Mouse (Mus musculus) thymus, adult 2 months (tissue): ENCODE results near the gene Srp68. TPM values are rescaled to one million over a fixed set of nuclear protein-coding genes. Genes with fewer than 3 reads are reported as not detected.
"Not testable (repeated sequence)": the region's sequence is repeated elsewhere in the genome, so short reads cannot be mapped to it uniquely, and the experiment has no call there.

Experiments used
- DNase-seq: peaks from one replicate; pipeline ENCODE4 v3.0.0; 2021
- H3K27ac ChIP-seq: fragments of 200-500 bp; 2 replicates; pipeline ENCODE4 v1.5.1; 2012; ENCODE audit warnings: low read length, control low read depth; ENCODE audit not compliant: control insufficient read depth, insufficient read depth
- H3K27me3 ChIP-seq: fragments of 200-500 bp; 2 replicates; pipeline ENCODE4 v1.6.1; 2012; ENCODE audit warnings: mild to moderate bottlenecking, low read length, moderate library complexity, mixed read lengths; ENCODE audit not compliant: control insufficient read depth, insufficient read depth
- H3K36me3 ChIP-seq: fragments of 200-500 bp; 2 replicates; pipeline ENCODE4 v1.6.1; 2012; ENCODE audit warnings: mild to moderate bottlenecking, low read length, moderate library complexity; ENCODE audit not compliant: control insufficient read depth, insufficient read depth
- H3K4me1 ChIP-seq: fragments of 200-500 bp; replicated peaks from 2 replicates; pipeline ENCODE4 v1.6.1; 2012; ENCODE audit warnings: low read length; ENCODE audit not compliant: control insufficient read depth, insufficient read depth
- H3K4me3 ChIP-seq: fragments of 200-500 bp; 2 replicates; pipeline ENCODE4 v1.5.1; 2012; ENCODE audit warnings: mild to moderate bottlenecking, low read length, control low read depth, moderate library complexity; ENCODE audit not compliant: control insufficient read depth, insufficient read depth
- CTCF ChIP-seq: fragments of 200-500 bp; IDR thresholded peaks from 2 replicates; pipeline ENCODE4 v1.5.1; 2012; ENCODE audit warnings: mild to moderate bottlenecking, control low read depth, low read length, moderate library complexity, borderline replicate concordance; ENCODE audit not compliant: control insufficient read depth, poor library complexity, insufficient read depth; ENCODE audit errors: extremely low read depth
- POLR2A ChIP-seq: fragments of 200-500 bp; IDR thresholded peaks from 2 replicates; pipeline ENCODE4 v1.6.1; 2012; ENCODE audit warnings: mild to moderate bottlenecking, low read length, control low read depth, moderate library complexity; ENCODE audit not compliant: control insufficient read depth, poor library complexity, insufficient read depth; ENCODE audit errors: extremely low read depth
- WGBS: fragments of 180-500 bp; shearing (Covaris S2); methylation state at CpG from one replicate; pipeline ENCODE4 v1.1.7; 2018; 5-methylcytosine and 5-hydroxymethylcytosine counted together
- polyA plus RNA-seq: library from polyadenylated mRNA; depleted of rRNA; stranded (reverse); fragments of >200 nt; gene quantifications from 2 replicates; pipeline ENCODE4 v1.2.3, GENCODE M21; 2012

The Srp68 gene
- polyA plus RNA-seq, 1 experiment: 69.1 TPM

DNA sequence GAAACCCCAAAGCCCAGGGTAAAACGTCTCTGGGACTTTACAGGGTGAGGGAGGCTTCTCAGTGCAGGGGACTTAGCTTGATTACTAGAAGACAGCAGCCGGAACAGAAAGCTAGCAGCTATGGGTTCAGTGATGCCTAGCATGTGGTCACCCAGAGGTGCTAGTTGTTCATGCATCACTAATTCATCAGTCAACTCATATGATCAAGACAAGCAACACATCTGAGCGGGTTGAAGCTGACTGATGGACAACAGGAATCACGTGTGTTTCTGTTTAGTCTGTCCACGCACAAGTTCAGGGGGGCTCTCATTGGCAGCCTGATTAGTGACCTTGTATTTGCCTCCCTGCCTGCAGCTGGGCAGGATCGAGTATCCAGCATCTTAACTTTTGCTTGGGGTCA is 10.0 kb upstream of the Srp68 start:
- Histone ChIP-seq H3K27me3 (peaks cover 31% of the 10 kb centered on the region; the same call in 1 of the 2 replicates), H3K27ac (no peak overlapping the region), H3K4me3 (no peak overlapping the region), H3K36me3 (no peaks in the 10 kb centered on the region; the same call in 1 of the 2 replicates), H3K4me1 (no peaks in the 10 kb centered on the region; the same call in 1 of the 2 replicates)
- no peak for TF ChIP-seq POLR2A
- no peak for TF ChIP-seq CTCF
- 73% methylated on average over 6 of the region's 6 CpGs for WGBS
- DNase-seq: no peak

- no peaks in the 10 kb centered on the region for H3K36me3 ChIP-seq
- no peak for DNase-seq
- no peak overlapping the region for H3K27ac ChIP-seq
- 12% methylated on average over 48 of the region's 48 CpGs for WGBS
- no peaks in the 10 kb centered on the region; the same call in 1 of the 2 replicates for H3K4me1 ChIP-seq
- peaks cover 31% of the 10 kb centered on the region; the same call in 1 of the 2 replicates for H3K27me3 ChIP-seq
- H3K4me3 ChIP-seq: no peak overlapping the region
- TF ChIP-seq CTCF: no peak
- no peak for TF ChIP-seq POLR2A
Observed at GRCm38 (mm10) chr11:116282912-116283521, 9.0 kb upstream of the Srp68 start.

GRCm38 (mm10) chr11:116282089-116282488 is 8.1 kb upstream of the Srp68 start:
- peaks cover 31% of the 10 kb centered on the region; the same call in 1 of the 2 replicates for H3K27me3 ChIP-seq
- H3K4me1 ChIP-seq: no peaks in the 10 kb centered on the region; the same call in 1 of the 2 replicates
- WGBS: 3% methylated on average over 11 of the region's 11 CpGs
- no peak overlapping the region for H3K27ac ChIP-seq
- H3K36me3 ChIP-seq: no peaks in the 10 kb centered on the region
- H3K4me3 ChIP-seq: no peak overlapping the region
- TF ChIP-seq POLR2A: no peak
- TF ChIP-seq CTCF: no peak
- no peak for DNase-seq

- 9% methylated on average over 18 of the region's 18 CpGs for WGBS
- Histone ChIP-seq H3K4me3 (no peak overlapping the region), H3K27ac (no peak overlapping the region), H3K4me1 (no peaks in the 10 kb centered on the region; the same call in 1 of the 2 replicates), H3K36me3 (no peaks in the 10 kb centered on the region), H3K27me3 (peaks cover 31% of the 10 kb centered on the region; the same call in 1 of the 2 replicates)
- TF ChIP-seq CTCF (no peak), POLR2A (no peak)
- DNase-seq: no peak
Observed at GRCm38 (mm10) chr11:116281671-116282070, 7.7 kb upstream of the Srp68 start.

- H3K27ac ChIP-seq: no peak within 1 kb of the TSS
- no peaks in the 10 kb centered on the region for H3K36me3 ChIP-seq
- no peaks in the 10 kb centered on the region; the same call in 1 of the 2 replicates for H3K4me1 ChIP-seq
- no peak for DNase-seq
- TF ChIP-seq CTCF: no peak
- H3K4me3 ChIP-seq: no peak within 1 kb of the TSS
- peaks cover 31% of the 10 kb centered on the region; the same call in 1 of the 2 replicates for H3K27me3 ChIP-seq
- 17% methylated on average over 48 of the region's 48 CpGs for WGBS
Observed at GRCm38 (mm10) chr11:116280751-116281663, 7.0 kb upstream of the Srp68 start, which contains the start of gene Galr2. Galr2 (plus strand) TSS chr11:116280939.

DNA sequence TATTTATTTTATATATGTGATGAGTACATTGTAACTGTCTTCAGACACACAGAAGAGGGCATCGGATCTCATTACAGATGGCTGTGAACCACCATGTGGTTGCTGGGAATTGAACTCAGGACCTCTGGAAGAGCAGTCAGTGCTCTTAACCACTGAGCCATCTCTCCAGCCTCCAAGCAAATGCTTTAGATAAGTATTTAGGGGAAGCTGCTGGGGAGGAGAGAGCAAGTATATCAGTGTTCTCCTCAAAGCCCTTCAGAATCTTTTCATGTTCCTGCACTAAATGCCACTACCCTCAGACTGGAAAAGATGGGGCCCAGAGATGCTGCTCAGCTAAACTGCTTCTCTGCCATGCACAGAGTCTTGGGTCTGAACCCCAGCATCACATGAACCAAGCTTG is 3.2 kb upstream of the Srp68 start:
- peaks cover 15% of the 10 kb centered on the region; the same call in 1 of the 2 replicates for H3K27me3 ChIP-seq
- H3K36me3 ChIP-seq, DNase-seq, H3K4me3 ChIP-seq, H3K27ac ChIP-seq, H3K4me1 ChIP-seq: not testable (repeated sequence)
- WGBS: 95% methylated on average over 1 of the region's 1 CpGs
